Mouse (Mus musculus): Measurements from ENCODE around the gene Trap1a. TPM values are rescaled to one million over a fixed set of nuclear protein-coding genes. Genes with fewer than 3 reads are reported as not detected.
"Not testable (repeated sequence)": the region's sequence is repeated elsewhere in the genome, so short reads cannot be mapped to it uniquely, and the experiment has no call there.

Trap1a gene
- 0.14 TPM in 1 of 2 replicates, not detected in the other for polyA plus RNA-seq (2015; fragmentation: Nextera tagmentation; extraction: Ambion mirVana)

GRCm38 (mm10) chrX:139333263-139333994 lies at the start of gene Trap1a:
Gene Trap1a (plus strand): TSS chrX:139333683.
- Histone ChIP-seq H3K4me3 (replicated peaks) (no peak within 1 kb of the TSS), H3K36me3 (no peaks in the 10 kb centered on the region), H3K27ac (no peak within 1 kb of the TSS), H3K9me3 (no peaks in the 10 kb centered on the region), H3K4me1 (replicated peaks) (no peaks in the 10 kb centered on the region), H3K27me3 (replicated peaks) (no peaks in the 10 kb centered on the region), H3K4me2 (replicated peaks) (no peak within 1 kb of the TSS), H3K9ac (no peak within 1 kb of the TSS)
- WGBS: 91% methylated on average over 24 of the region's 24 CpGs
- no peak for ATAC-seq

- Histone ChIP-seq H3K4me1 (replicated peaks) (no peaks in the 10 kb centered on the region), H3K36me3 (no peaks in the 10 kb centered on the region), H3K9ac (no peak overlapping the region), H3K27ac (no peak overlapping the region), H3K9me3 (no peaks in the 10 kb centered on the region), H3K27me3 (replicated peaks) (no peaks in the 10 kb centered on the region), H3K4me2 (replicated peaks) (no peak overlapping the region), H3K4me3 (replicated peaks) (no peak overlapping the region)
- ATAC-seq: peak; percentile 83
- WGBS: 60% methylated on average over 2 of the region's 2 CpGs
Observed at GRCm38 (mm10) chrX:139293114-139293513, 40.4 kb upstream of the Trap1a start.

- Histone ChIP-seq H3K27ac (no peak overlapping the region), H3K36me3 (no peaks in the 10 kb centered on the region), H3K4me3 (replicated peaks) (no peak overlapping the region), H3K4me2 (replicated peaks) (no peak overlapping the region), H3K9ac (no peak overlapping the region), H3K9me3 (no peaks in the 10 kb centered on the region), H3K27me3 (replicated peaks) (no peaks in the 10 kb centered on the region), H3K4me1 (replicated peaks) (no peaks in the 10 kb centered on the region)
- WGBS: 54% methylated on average over 1 of the region's 1 CpGs
- ATAC-seq: no peak
Observed at GRCm38 (mm10) chrX:139295325-139295724, 38.2 kb upstream of the Trap1a start.

- not testable (repeated sequence) for H3K4me1 ChIP-seq (replicated peaks); H3K9me3 ChIP-seq; H3K36me3 ChIP-seq; H3K4me3 ChIP-seq (replicated peaks); H3K27me3 ChIP-seq (replicated peaks); H3K27ac ChIP-seq; H3K9ac ChIP-seq; ATAC-seq; H3K4me2 ChIP-seq (replicated peaks)
- 70% methylated on average over 5 of the region's 5 CpGs for WGBS
Observed at GRCm38 (mm10) chrX:139317356-139317755, 16.1 kb upstream of the Trap1a start.

DNA sequence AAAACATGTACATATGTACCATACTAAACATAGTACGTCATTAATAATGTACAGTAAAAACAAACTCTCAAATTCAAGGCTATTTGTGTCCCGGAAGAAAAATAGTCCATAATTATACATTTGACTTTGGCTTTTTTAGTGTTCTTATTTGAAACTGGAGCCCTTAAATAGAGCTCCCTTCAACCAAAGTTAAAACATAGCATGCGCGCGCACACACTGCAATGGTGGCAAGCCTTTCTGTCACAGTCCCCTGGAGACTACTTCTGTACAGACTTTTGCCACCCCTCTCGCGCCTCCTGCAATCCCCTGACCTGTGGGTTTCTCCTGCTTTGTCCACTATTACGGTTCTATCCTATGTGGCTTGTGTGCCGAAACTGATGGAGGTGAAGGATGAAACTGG lies 900 bp upstream of the Trap1a start:
- Histone ChIP-seq H3K27ac (no peak overlapping the region), H3K27me3 (replicated peaks) (no peaks in the 10 kb centered on the region), H3K36me3 (no peaks in the 10 kb centered on the region), H3K4me2 (replicated peaks) (no peak overlapping the region), H3K4me3 (replicated peaks) (no peak overlapping the region), H3K4me1 (replicated peaks) (no peaks in the 10 kb centered on the region), H3K9me3 (no peaks in the 10 kb centered on the region), H3K9ac (no peak overlapping the region)
- 90% methylated on average over 9 of the region's 9 CpGs for WGBS
- ATAC-seq: no peak

DNA sequence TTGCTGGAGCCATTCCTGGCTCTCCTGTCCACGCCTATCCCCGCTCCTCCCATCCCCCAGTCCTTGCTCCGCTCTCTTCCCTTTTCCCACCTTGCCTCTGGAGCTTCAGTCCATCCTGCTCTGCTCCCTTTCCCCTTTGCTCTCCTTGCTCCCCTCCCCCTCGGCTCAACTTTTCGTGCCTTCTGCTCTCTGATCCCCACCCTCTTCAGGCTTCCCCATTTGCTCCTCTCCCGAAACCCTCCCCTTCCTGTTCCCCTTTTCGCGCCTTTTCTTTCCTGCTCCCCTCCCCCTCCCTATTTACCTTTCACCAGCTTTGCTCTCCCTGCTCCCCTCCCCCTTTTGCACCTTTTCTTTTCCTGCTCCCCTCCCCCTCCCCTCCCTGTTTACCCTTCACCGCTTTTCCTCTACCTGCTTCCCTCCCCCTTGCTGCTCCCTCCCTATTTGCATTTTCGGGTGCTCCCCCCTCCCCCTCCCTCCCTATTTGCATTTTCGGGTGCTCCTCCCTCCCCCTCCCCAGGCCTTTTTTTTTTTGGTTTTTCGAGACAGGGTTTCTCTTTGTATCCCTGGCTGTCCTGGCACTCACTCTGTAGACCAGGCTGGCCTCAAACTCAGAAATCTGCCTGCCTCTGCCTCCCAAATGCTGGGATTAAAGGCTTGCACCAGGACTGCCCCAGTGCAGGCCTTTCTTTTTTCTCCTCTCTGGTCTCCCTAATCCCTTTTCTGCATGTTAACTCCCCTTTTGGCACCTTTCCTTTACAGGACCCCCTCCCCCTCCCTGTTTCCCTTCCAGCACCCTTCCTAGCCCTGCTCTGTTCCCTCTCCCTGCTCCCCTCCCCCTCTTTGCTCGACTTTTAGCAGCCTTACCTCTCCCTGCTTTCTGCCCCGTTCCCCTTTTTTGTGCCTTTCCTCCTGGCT lies 1.3 kb downstream of the Trap1a start:
- ATAC-seq: no peak
- Histone ChIP-seq H3K9me3 (no peaks in the 10 kb centered on the region), H3K27me3 (replicated peaks) (no peaks in the 10 kb centered on the region), H3K4me2 (replicated peaks) (no peak overlapping the region), H3K4me3 (replicated peaks) (no peak overlapping the region), H3K9ac (no peak overlapping the region), H3K4me1 (replicated peaks) (no peaks in the 10 kb centered on the region), H3K27ac (no peak overlapping the region), H3K36me3 (no peaks in the 10 kb centered on the region)
- 85% methylated on average over 14 of the region's 14 CpGs for WGBS

GRCm38 (mm10) chrX:139335419-139336074 lies 2.1 kb downstream of the Trap1a start:
- Histone ChIP-seq H3K9me3 (no peaks in the 10 kb centered on the region), H3K27me3 (replicated peaks) (no peaks in the 10 kb centered on the region), H3K27ac (no peak overlapping the region), H3K4me1 (replicated peaks) (no peaks in the 10 kb centered on the region), H3K36me3 (no peaks in the 10 kb centered on the region), H3K9ac (no peak overlapping the region), H3K4me2 (replicated peaks) (no peak overlapping the region), H3K4me3 (replicated peaks) (no peak overlapping the region)
- 52% methylated on average over 3 of the region's 3 CpGs for WGBS
- ATAC-seq: no peak

GRCm38 (mm10) chrX:139339553-139339952 lies 6.1 kb downstream of the Trap1a start:
- 92% methylated on average over 4 of the region's 4 CpGs for WGBS
- no peaks in the 10 kb centered on the region for H3K4me1 ChIP-seq (replicated peaks)
- ATAC-seq: no peak
- no peaks in the 10 kb centered on the region for H3K27me3 ChIP-seq (replicated peaks)
- H3K36me3 ChIP-seq: no peaks in the 10 kb centered on the region
- H3K4me2 ChIP-seq (replicated peaks): no peak overlapping the region
- H3K9me3 ChIP-seq: no peaks in the 10 kb centered on the region
- H3K27ac ChIP-seq: no peak overlapping the region
- H3K4me3 ChIP-seq (replicated peaks): no peak overlapping the region
- H3K9ac ChIP-seq: no peak overlapping the region

- ATAC-seq: no peak
- Histone ChIP-seq H3K27me3 (replicated peaks) (no peaks in the 10 kb centered on the region), H3K9me3 (no peaks in the 10 kb centered on the region), H3K4me1 (replicated peaks) (no peaks in the 10 kb centered on the region), H3K27ac (no peak overlapping the region), H3K36me3 (no peaks in the 10 kb centered on the region), H3K9ac (no peak overlapping the region), H3K4me2 (replicated peaks) (no peak overlapping the region), H3K4me3 (replicated peaks) (no peak overlapping the region)
- WGBS: 80% methylated on average over 2 of the region's 2 CpGs
Observed at GRCm38 (mm10) chrX:139341185-139341584, 7.7 kb downstream of the Trap1a start.

DNA sequence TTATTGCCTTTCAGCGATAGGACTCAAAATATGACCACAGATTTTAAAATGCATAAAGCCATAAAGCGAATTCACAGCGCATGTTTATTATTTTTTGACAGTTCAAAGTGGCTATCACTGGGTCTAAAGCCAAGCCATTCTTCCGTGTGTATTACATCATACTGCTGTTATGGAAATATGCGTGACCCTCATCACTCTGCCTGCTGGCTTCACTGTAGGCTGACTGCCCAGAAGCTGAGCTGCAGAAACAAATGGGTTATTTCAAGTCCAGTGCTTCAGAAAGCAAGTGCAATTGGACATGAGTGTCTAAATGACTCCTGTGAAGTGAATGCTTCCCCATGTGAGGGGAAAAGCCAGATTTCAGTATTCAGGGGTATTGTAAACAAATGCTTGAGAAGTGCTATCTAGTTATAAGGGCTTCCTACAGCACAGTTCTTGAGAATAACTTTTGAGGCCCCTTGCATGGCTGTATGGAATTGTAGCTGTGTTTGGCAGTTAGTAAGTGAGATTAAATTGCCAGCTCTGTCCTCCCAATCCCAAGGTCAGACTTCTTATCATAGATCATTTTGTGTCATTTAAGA lies 18.8 kb downstream of the Trap1a start:
- H3K9me3 ChIP-seq: no peaks in the 10 kb centered on the region
- WGBS: 57% methylated on average over 5 of the region's 5 CpGs
- no peaks in the 10 kb centered on the region for H3K36me3 ChIP-seq
- no peak overlapping the region for H3K4me2 ChIP-seq (replicated peaks)
- no peaks in the 10 kb centered on the region for H3K4me1 ChIP-seq (replicated peaks)
- no peak overlapping the region for H3K9ac ChIP-seq
- no peaks in the 10 kb centered on the region; the same call in 1 of the 2 replicates for H3K27me3 ChIP-seq (replicated peaks)
- no peak overlapping the region for H3K4me3 ChIP-seq (replicated peaks)
- H3K27ac ChIP-seq: no peak overlapping the region
- ATAC-seq: no peak

DNA sequence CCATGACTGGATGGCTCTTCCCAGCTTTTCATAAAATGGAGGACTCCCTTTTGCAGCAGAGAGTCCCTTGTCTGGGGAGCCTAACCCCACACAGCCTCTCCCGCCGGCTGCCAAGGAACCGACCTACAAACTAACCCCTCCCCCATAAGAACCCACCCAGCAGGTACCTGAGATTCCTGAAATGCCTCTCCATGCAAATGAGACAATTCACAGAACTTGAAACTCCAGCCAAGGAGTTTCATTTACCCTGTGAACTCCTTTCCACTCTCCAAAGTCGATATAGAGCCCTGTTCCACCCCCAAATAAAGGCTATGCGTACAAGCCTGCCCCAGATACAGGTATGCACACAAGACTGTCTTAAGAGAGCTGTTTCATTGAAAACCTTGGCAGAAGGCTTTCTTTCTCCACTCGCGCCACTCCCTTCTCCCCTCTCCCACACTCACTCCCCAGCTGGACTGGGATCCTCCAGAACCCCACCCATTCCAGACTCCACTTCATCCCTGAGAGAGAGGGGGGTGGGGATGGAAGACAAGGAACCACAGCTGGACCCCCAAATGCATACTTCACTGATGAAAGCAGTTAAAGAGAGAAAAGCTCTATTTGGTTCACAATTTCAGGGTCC lies 24.3 kb downstream of the Trap1a start:
- H3K27ac ChIP-seq: no peak overlapping the region
- WGBS: 54% methylated on average over 7 of the region's 7 CpGs
- no peak overlapping the region for H3K4me3 ChIP-seq (replicated peaks)
- no peaks in the 10 kb centered on the region for H3K27me3 ChIP-seq (replicated peaks)
- no peaks in the 10 kb centered on the region for H3K9me3 ChIP-seq
- no peak overlapping the region for H3K9ac ChIP-seq
- H3K4me2 ChIP-seq (replicated peaks): no peak overlapping the region
- ATAC-seq: no peak
- H3K4me1 ChIP-seq (replicated peaks): no peaks in the 10 kb centered on the region
- no peaks in the 10 kb centered on the region for H3K36me3 ChIP-seq

DNA sequence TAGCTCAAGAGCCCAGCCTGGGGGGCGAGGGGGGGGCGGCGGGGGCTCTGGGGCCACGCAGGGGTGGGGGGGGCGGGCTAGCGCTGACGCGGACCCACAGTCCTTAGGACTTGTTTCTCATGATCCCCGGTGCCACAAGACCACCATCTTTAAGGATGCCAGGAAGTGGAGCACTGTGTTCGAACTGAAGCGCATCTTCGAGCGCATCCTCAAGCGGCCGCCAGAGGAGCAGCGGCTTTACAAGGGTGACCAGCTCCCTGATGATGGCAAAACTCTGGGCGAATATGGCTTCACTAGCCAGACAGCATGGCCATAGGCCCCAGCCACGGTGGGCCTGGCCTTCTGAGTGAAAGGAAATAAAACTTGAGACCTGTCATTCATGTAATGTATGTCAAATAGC lies 24.9 kb downstream of the Trap1a start:
- Histone ChIP-seq H3K4me1 (replicated peaks) (no peaks in the 10 kb centered on the region), H3K27me3 (replicated peaks) (no peaks in the 10 kb centered on the region), H3K4me3 (replicated peaks) (no peak overlapping the region), H3K27ac (no peak overlapping the region), H3K9ac (no peak overlapping the region), H3K36me3 (no peaks in the 10 kb centered on the region), H3K4me2 (replicated peaks) (no peak overlapping the region), H3K9me3 (no peaks in the 10 kb centered on the region)
- ATAC-seq: no peak
- WGBS: 75% methylated on average over 18 of the region's 18 CpGs

Data from intestine, embryonic 15.5 days (tissue).